Mouse (Mus musculus): ENCODE measurements at regions not wholly inside any gene's neighbourhood (a gene's known extent, or its start where the extent isn't known, plus 50 kb on each side); places are given as distances from the start of the nearest gene placed in this dataset.

GRCm38 (mm10) chr3:101194319-101194718 is 84.2 kb upstream of the Ptgfrn start:
- no peak for ATAC-seq
- H3K4me2 ChIP-seq (ENCODE audit: low read length): no peak overlapping the region
- H3K36me3 ChIP-seq (ENCODE audit: control insufficient read depth, insufficient read depth): no peaks in the 10 kb centered on the region
- peaks cover 16% of the 10 kb centered on the region; the same call in 1 of the 2 replicates for H3K4me1 ChIP-seq (replicated peaks; ENCODE audit: control insufficient read depth, insufficient read depth, low read length)
- no peaks in the 10 kb centered on the region for H3K9me3 ChIP-seq (ENCODE audit: control insufficient read depth, low read length)
- H3K27me3 ChIP-seq (replicated peaks; ENCODE audit: control insufficient read depth, insufficient read depth, low read length): no peaks in the 10 kb centered on the region
- H3K27ac ChIP-seq (ENCODE audit: low read length): peak overlapping the region; percentile 52; the same call in 1 of the 2 replicates
- WGBS: 46% methylated on average over 5 of the region's 5 CpGs
- H3K4me3 ChIP-seq (replicated peaks; ENCODE audit: low read length): no peak overlapping the region
- no peak overlapping the region for H3K9ac ChIP-seq (replicated peaks; ENCODE audit: low read depth, low read length)

GRCm38 (mm10) chr3:101191298-101191986 is 81.4 kb upstream of the Ptgfrn start:
- peak; percentile 59; the same call in 1 of the 2 replicates for ATAC-seq
- H3K9me3 ChIP-seq (ENCODE audit: control insufficient read depth, low read length): no peaks in the 10 kb centered on the region
- peaks cover 16% of the 10 kb centered on the region; the same call in 1 of the 2 replicates for H3K4me1 ChIP-seq (replicated peaks; ENCODE audit: control insufficient read depth, insufficient read depth, low read length)
- no peak overlapping the region for H3K9ac ChIP-seq (replicated peaks; ENCODE audit: low read depth, low read length)
- H3K36me3 ChIP-seq (ENCODE audit: control insufficient read depth, insufficient read depth): no peaks in the 10 kb centered on the region
- no peak overlapping the region for H3K4me2 ChIP-seq (ENCODE audit: low read length)
- H3K4me3 ChIP-seq (replicated peaks; ENCODE audit: low read length): no peak overlapping the region
- WGBS: 45% methylated on average over 7 of the region's 7 CpGs
- H3K27me3 ChIP-seq (replicated peaks; ENCODE audit: control insufficient read depth, insufficient read depth, low read length): no peaks in the 10 kb centered on the region
- no peak overlapping the region for H3K27ac ChIP-seq (ENCODE audit: low read length)

GRCm38 (mm10) chr3:101181958-101182357 is 71.9 kb upstream of the Ptgfrn start:
- H3K36me3 ChIP-seq (ENCODE audit: control insufficient read depth, insufficient read depth): no peaks in the 10 kb centered on the region
- H3K9me3 ChIP-seq (ENCODE audit: control insufficient read depth, low read length): peaks cover 16% of the 10 kb centered on the region
- H3K27ac ChIP-seq (ENCODE audit: low read length): no peak overlapping the region
- WGBS: 91% methylated on average over 11 of the region's 11 CpGs
- no peak overlapping the region for H3K9ac ChIP-seq (replicated peaks; ENCODE audit: low read depth, low read length)
- no peak overlapping the region for H3K4me2 ChIP-seq (ENCODE audit: low read length)
- H3K4me3 ChIP-seq (replicated peaks; ENCODE audit: low read length): no peak overlapping the region
- no peak for ATAC-seq
- H3K27me3 ChIP-seq (replicated peaks; ENCODE audit: control insufficient read depth, insufficient read depth, low read length): no peaks in the 10 kb centered on the region
- H3K4me1 ChIP-seq (replicated peaks; ENCODE audit: control insufficient read depth, insufficient read depth, low read length): no peaks in the 10 kb centered on the region

GRCm38 (mm10) chr3:101173954-101174353 is 63.9 kb upstream of the Ptgfrn start:
- WGBS: 90% methylated on average over 6 of the region's 6 CpGs
- peaks cover 6% of the 10 kb centered on the region; the same call in 1 of the 2 replicates for H3K9me3 ChIP-seq (ENCODE audit: control insufficient read depth, low read length)
- H3K4me1 ChIP-seq (replicated peaks; ENCODE audit: control insufficient read depth, insufficient read depth, low read length): no peaks in the 10 kb centered on the region
- no peak overlapping the region for H3K27ac ChIP-seq (ENCODE audit: low read length)
- no peak overlapping the region for H3K4me3 ChIP-seq (replicated peaks; ENCODE audit: low read length)
- no peaks in the 10 kb centered on the region for H3K27me3 ChIP-seq (replicated peaks; ENCODE audit: control insufficient read depth, insufficient read depth, low read length)
- no peak overlapping the region for H3K9ac ChIP-seq (replicated peaks; ENCODE audit: low read depth, low read length)
- ATAC-seq: no peak
- H3K4me2 ChIP-seq (ENCODE audit: low read length): no peak overlapping the region
- no peaks in the 10 kb centered on the region for H3K36me3 ChIP-seq (ENCODE audit: control insufficient read depth, insufficient read depth)

GRCm38 (mm10) chr3:101170037-101171019 is 60.2 kb upstream of the Ptgfrn start:
- H3K27me3 ChIP-seq (replicated peaks; ENCODE audit: control insufficient read depth, insufficient read depth, low read length): no peaks in the 10 kb centered on the region
- ATAC-seq: no peak
- no peak overlapping the region for H3K9ac ChIP-seq (replicated peaks; ENCODE audit: low read depth, low read length)
- no peak overlapping the region for H3K27ac ChIP-seq (ENCODE audit: low read length)
- H3K36me3 ChIP-seq (ENCODE audit: control insufficient read depth, insufficient read depth): no peaks in the 10 kb centered on the region
- no peaks in the 10 kb centered on the region for H3K9me3 ChIP-seq (ENCODE audit: control insufficient read depth, low read length)
- H3K4me2 ChIP-seq (ENCODE audit: low read length): no peak overlapping the region
- H3K4me3 ChIP-seq (replicated peaks; ENCODE audit: low read length): no peak overlapping the region
- no peaks in the 10 kb centered on the region for H3K4me1 ChIP-seq (replicated peaks; ENCODE audit: control insufficient read depth, insufficient read depth, low read length)
- 87% methylated on average over 15 of the region's 15 CpGs for WGBS

GRCm38 (mm10) chr3:101167026-101167425 is 56.9 kb upstream of the Ptgfrn start:
- ATAC-seq: no peak
- Histone ChIP-seq H3K4me1 (replicated peaks; ENCODE audit: control insufficient read depth, insufficient read depth, low read length) (peaks cover 9% of the 10 kb centered on the region), H3K36me3 (ENCODE audit: control insufficient read depth, insufficient read depth) (no peaks in the 10 kb centered on the region), H3K4me2 (ENCODE audit: low read length) (no peak overlapping the region), H3K9ac (replicated peaks; ENCODE audit: low read depth, low read length) (no peak overlapping the region), H3K4me3 (replicated peaks; ENCODE audit: low read length) (no peak overlapping the region), H3K9me3 (ENCODE audit: control insufficient read depth, low read length) (no peaks in the 10 kb centered on the region), H3K27ac (ENCODE audit: low read length) (no peak overlapping the region), H3K27me3 (replicated peaks; ENCODE audit: control insufficient read depth, insufficient read depth, low read length) (no peaks in the 10 kb centered on the region)
- 82% methylated on average over 1 of the region's 1 CpGs for WGBS

- Histone ChIP-seq H3K27me3 (replicated peaks; ENCODE audit: control insufficient read depth, insufficient read depth, low read length) (no peaks in the 10 kb centered on the region), H3K4me3 (replicated peaks; ENCODE audit: low read length) (no peak overlapping the region), H3K4me2 (ENCODE audit: low read length) (no peak overlapping the region), H3K27ac (ENCODE audit: low read length) (no peak overlapping the region), H3K4me1 (replicated peaks; ENCODE audit: control insufficient read depth, insufficient read depth, low read length) (peaks cover 14% of the 10 kb centered on the region), H3K9me3 (ENCODE audit: control insufficient read depth, low read length) (no peaks in the 10 kb centered on the region), H3K9ac (replicated peaks; ENCODE audit: low read depth, low read length) (no peak overlapping the region), H3K36me3 (ENCODE audit: control insufficient read depth, insufficient read depth) (no peaks in the 10 kb centered on the region)
- ATAC-seq: no peak
- WGBS: 95% methylated on average over 7 of the region's 7 CpGs
These were observed 56.5 kb upstream of the Ptgfrn start for GRCm38 (mm10) chr3:101166580-101166979.

GRCm38 (mm10) chr3:101165261-101165660 is 55.2 kb upstream of the Ptgfrn start:
- Histone ChIP-seq H3K4me3 (replicated peaks; ENCODE audit: low read length) (no peak overlapping the region), H3K27ac (ENCODE audit: low read length) (no peak overlapping the region), H3K4me1 (replicated peaks; ENCODE audit: control insufficient read depth, insufficient read depth, low read length) (peaks cover 18% of the 10 kb centered on the region), H3K36me3 (ENCODE audit: control insufficient read depth, insufficient read depth) (no peaks in the 10 kb centered on the region), H3K9ac (replicated peaks; ENCODE audit: low read depth, low read length) (no peak overlapping the region), H3K27me3 (replicated peaks; ENCODE audit: control insufficient read depth, insufficient read depth, low read length) (no peaks in the 10 kb centered on the region), H3K9me3 (ENCODE audit: control insufficient read depth, low read length) (no peaks in the 10 kb centered on the region), H3K4me2 (ENCODE audit: low read length) (no peak overlapping the region)
- ATAC-seq: no peak
- 70% methylated on average over 6 of the region's 6 CpGs for WGBS

- Histone ChIP-seq H3K4me2 (ENCODE audit: low read length) (no peak overlapping the region), H3K4me3 (replicated peaks; ENCODE audit: low read length) (no peak overlapping the region), H3K9me3 (ENCODE audit: control insufficient read depth, low read length) (no peaks in the 10 kb centered on the region), H3K36me3 (ENCODE audit: control insufficient read depth, insufficient read depth) (no peaks in the 10 kb centered on the region), H3K4me1 (replicated peaks; ENCODE audit: control insufficient read depth, insufficient read depth, low read length) (peaks cover 18% of the 10 kb centered on the region), H3K27me3 (replicated peaks; ENCODE audit: control insufficient read depth, insufficient read depth, low read length) (no peaks in the 10 kb centered on the region), H3K27ac (ENCODE audit: low read length) (no peak overlapping the region), H3K9ac (replicated peaks; ENCODE audit: low read depth, low read length) (no peak overlapping the region)
- ATAC-seq: no peak
- WGBS: 91% methylated on average over 5 of the region's 5 CpGs
These were observed 54.7 kb upstream of the Ptgfrn start for GRCm38 (mm10) chr3:101164771-101165170.

All from forebrain, embryonic 16.5 days (tissue).